Mouse (Mus musculus) gastrocnemius, postnatal 4 days (tissue): ENCODE data around the gene Prkd2. TPM values are rescaled to one million over a fixed set of nuclear protein-coding genes. Genes with fewer than 3 reads are reported as not detected.

Experiments
- DNase-seq, 2 experiments: peaks; one replicate each; pipeline ENCODE4 v3.0.0; 2021 to 2022; ENCODE audit warnings: low spot score in 2 of 2, mixed read lengths in 2 of 2
- long read RNA-seq, 2 experiments: library from polyadenylated mRNA; stranded (forward); transcript quantifications; one replicate each; pipeline ENCODE4 v2.0.0; 2021
- total RNA-seq, 2 experiments: library from RNA; stranded (reverse); gene quantifications; 2 replicates each; pipeline ENCODE4 v1.2.3; 2021

Prkd2 gene
- total RNA-seq = 10 to 100 TPM; 16.8 to 17.4 TPM
- long read RNA-seq, experiment 1, transcript Prkd2-202 (19 exons, 3,251 nt) = minor isoform, 7 of 20 reads
- long read RNA-seq, experiment 1, transcript Prkd2-201 (18 exons, 3,628 nt) = major isoform, 8 of 20 reads
- long read RNA-seq, experiment 1, partial matches to known transcripts = 3 of 20 reads
- long read RNA-seq, experiment 1, other reads (novel, unspliced or antisense) = 2 of 20 reads
- long read RNA-seq, experiment 2, transcript Prkd2-202 (19 exons, 3,251 nt) = major isoform, 5 of 15 reads
- long read RNA-seq, experiment 2, partial matches to known transcripts = 3 of 15 reads
- long read RNA-seq, experiment 2, other reads (novel, unspliced or antisense) = 4 of 15 reads

DNA sequence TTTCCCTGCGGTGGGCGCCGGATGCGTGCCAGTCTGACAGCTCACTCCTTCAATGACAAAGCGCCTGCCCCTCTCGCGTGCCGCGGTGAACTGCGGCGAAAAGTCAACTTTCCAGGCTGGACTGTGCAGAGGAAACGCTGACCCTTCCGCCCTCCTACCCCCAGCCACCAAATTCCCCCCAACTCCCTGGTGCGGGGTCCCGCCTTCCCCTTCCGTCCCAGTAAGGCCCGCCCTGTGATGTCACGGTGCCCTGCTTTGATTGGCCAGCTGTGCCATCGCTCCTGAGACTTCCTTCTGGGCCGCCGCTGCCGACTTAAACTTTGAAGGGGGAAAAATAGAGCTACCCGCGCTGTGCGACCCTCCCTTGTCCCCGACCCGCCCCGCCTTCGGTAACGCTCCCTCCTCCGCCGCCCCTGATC is at the start of gene Prkd2:
TSS of gene Prkd2 (plus strand) at position 258 of the 419 bp plus-strand sequence.
- peak; percentile 79 to 91 for DNase-seq

DNA sequence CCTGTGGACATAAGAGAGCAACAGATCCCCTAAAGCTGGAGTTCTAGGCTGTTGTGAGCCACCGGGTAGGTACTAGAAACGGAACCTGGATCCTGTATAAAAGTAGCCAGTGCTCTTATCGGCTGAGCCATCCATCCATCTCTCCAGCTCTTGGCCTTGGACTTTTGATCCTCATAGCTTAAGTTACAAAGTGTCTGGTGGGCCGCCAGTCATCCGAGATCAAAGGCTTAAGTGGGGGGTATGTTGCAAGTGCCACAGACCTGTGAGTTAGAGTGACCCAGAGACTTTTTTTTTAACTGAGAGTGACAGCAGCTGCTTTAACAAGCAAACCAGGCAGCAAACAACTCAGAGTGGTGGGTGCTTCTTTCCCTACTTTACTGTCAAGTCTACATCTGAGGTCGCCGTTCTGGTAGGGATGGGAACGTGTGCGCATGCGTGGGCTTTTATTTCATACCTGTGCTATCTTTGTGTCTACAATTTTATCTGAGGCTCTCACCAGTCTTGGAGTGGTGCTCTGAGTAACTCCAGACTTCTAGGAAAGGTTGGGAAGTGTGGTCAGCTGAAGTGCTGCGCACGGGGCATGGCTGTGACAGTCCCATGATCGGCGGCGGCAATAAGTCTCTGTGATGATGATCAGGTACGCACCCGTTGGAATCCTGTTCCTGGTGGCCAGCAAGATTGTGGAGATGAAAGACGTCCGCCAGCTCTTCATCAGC is 49.5 kb upstream of the Prkd2 start:
- no peak for DNase-seq

DNA sequence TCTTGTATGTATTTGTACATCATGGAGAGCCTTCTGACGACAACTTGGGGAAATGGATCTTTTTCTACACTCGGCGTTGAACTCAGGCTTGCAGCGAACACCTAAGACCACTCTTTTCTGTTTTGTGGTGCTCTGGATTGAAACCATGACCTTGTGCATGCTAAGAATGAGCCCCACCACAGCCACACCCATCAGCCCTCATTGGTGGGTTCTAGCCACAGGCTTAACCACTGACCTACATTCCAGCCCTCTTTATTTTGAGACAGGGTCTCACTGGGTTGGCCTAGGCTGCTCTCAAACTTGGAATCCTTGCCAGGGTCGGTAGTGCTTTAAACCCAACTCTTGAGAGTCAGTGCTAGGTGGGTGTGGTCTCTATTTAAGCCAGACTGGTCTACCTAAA is 47.8 kb upstream of the Prkd2 start:
- no peak for DNase-seq

DNA sequence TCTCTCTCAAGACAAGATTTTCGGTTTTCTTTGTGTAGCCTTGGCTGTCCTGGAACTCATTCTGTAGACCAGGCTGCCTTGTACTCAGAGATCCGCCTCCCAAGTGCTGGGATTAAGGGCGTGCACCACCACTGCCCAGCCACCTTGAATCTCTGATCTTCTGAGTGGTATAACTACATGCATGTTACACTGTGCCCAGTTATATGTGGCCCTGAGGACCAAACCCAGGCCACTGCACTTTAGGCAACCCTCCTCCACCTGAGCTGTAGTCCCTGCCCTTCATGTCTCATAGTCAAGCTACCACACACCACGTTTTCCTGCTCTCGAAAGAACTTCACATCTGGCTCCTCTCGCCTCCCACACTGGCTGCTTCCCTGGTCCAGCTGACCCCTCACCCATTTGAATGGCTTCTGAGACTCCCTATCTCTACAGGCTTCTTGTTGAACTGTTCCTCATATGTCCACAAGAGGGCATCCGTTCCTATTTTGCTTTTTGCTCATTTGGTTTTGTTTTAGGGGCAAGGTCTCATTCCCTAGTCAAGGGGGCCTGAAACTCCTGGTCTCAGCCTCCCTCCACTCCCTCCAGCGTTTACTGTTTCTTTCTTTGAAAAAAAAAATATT is 38.2 kb upstream of the Prkd2 start:
- DNase-seq = peak in 1 of 2 experiments; percentile 8

DNA sequence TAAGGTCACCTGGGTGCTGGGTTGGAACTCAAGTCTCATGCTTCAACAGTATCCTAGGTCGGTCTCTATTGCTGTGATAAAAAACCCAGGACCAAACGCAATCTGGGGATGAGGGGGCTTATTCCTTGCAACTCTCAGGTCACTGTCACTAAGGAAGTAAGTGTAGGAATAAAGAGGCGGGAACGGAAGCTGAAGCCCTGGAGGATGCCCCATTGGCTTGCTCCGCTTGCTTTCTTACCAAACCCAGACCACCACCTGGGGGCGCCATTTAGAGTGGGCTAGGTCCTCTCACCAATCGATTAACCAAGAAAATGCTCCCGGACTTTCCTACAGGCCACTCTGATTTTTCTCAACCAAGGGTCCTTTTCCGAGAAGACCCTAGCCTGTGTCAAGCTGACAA is 34.8 kb upstream of the Prkd2 start:
- DNase-seq = no peak

DNA sequence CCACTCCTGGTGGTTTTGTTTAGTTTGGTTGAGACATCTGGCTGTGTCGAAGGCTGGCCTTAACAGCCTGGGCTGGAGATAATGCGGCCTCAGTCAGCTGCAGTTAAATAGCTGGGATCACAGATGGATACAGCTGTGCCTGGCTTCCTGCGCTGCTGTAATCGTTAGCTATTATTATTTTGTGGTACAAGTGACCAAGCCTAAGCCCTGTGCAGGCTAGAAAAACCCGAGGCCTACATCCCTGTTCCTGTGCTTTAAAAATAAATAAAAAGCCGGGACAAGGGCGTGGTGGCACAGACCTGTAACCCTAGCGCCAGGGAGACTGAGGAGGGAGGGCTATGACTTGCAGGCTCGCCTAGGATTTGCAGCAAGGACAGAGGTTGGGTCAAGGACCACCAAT is 34.1 kb upstream of the Prkd2 start:
- DNase-seq = no peak

DNA sequence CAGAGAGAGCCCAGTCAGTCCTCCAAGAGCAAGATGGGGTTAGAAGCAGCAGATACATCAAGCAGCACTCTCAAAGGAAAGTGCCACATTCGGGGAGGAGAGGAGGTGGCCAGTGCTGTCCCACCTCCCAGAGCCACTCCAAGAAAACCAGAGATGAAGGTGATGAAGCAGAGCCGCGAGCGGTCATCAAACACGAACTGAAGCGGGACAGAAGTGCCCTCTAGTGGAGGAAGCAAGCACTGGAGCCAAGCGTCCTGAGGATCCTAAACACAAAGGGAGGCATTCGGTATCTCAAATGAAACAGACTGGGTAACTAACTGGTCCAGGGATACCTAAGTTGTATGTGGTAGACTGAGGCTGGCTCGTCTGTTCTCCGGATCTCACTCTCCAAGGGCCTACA is 33.0 kb upstream of the Prkd2 start:
- peak; percentile 36 to 71 for DNase-seq

DNA sequence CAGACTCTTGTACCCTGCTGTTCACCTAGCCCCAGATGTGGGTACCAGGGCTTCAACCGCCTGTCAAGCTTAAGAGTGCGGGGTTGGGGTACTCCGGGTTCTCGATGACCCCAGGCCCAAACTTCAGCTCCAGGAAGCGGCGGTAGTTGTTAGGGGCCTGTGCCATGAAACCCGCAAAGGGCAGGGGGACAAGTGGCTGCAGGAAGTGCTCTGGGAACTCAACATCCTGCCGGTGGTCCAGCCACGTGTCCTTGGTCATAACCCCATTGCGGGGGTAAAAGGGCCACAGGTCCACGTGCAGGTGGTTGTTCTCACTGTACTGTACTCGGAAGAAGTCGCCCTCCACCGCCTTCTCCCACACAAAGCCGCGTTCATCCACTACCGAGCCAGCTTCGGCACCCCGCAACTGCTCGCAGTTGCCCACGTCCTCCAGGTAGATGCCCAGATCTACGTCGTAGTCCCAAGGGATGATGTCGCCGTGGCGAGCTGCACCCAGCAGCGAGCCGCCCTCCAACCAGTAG is 32.2 kb upstream of the Prkd2 start:
- peak in 1 of 2 experiments; percentile 13 for DNase-seq

DNA sequence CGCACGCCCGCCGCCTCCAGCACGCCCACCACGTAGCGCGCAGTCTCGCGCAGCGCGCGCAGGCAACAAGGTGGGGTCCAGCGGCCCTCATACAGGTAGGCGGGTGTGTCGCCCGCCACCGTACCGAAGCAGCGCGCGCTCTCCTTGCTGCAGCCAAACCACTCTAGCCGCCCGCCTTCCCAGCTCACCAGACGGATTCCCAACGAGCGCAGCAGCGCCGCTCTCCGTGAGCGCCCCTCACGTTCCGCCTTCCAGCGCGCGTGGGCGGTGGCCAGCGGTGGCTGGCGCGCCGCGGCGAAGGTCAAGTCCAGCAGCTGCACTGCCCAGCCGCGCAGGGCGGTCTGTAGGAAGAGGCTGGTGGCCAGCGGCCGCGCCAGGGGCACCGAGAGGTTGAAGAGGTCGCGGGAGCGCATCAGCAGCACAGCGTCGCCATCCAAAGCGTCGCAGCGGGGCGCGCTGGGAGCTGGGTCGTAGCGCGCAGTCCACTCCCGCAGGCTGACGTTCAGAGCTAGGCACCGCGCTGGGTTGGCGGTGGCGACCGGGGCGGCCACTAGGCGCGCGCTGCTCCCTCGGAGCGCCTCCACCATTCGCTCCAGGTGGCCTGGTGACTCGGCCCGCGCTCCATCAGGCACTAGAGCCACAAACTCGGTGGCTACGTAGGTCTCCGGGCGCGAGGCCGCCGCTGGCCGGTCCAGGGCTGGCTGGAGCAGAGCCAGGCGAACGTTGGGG is 31.6 kb upstream of the Prkd2 start:
- peak in 1 of 2 experiments; percentile 38 for DNase-seq

DNA sequence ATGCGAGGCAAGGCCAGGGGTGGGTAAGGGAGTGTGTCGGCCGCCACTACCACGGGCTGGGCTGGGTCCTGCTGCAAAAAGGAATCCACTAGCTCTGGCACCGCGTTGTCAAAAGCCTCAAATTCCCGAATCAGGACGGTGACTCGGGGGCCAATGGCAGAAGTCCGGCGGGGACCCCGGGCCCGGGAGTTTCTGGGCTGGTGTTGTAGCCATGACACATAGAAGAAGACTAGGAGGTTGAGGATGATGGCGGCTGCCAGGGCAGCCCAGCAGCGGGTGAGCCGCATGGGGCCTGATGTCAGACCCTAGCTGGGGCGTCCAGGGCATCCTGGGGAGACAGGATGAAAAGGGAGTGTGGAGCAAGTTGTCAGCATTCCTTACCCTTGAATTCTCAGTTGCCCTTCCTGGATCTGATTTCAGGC is 31.0 kb upstream of the Prkd2 start:
- no peak for DNase-seq

DNA sequence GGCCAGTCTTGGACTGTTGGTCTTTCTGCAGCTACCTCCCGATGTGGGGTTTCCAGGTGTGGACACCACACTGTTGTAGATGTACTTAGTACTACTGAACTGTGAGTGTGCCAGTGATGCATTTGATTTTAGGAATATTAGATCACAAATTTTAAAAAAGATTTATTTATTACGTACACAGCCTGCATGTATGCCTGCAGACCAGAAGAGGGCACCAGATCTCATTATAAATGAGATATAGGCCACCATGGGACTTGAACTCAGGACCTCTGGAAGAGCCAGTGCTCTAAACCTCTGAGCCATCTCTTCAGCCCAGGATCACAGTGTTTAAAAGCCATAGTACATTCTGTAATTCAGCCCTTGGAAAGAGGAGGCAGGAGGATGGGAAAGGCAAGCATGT is 30.2 kb upstream of the Prkd2 start:
- no peak for DNase-seq

DNA sequence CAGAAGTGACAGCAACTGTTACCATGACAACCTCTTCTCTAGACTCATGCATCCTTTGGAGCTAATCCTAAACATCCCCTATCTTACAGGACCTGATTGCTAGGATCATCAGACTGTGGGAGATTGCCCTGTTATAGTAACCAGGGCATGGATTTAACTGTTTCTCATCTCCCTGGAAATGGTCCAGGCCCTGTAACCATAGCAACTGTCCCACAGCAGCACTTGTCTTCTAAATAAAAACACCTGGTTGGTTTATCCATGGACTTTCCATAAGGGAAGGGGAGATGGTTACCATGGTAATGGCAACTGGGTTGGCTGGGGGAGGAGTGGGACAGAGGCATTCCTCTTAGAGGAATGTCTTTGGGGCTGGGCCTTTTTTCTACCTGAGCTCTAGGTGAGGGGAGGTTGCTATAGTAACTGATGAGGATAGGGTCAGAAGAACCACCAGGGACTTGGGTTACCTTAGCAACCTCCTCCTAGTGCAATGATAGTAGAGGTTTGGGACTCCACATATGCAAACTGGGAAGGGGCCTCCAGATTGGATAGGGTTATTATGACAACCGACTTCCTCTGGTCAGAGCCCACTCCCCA is 27.3 kb upstream of the Prkd2 start, which contains the start of gene Strn4:
TSS of gene Strn4 (plus strand) at position 539 of the 591 bp plus-strand sequence.
- DNase-seq = no peak

DNA sequence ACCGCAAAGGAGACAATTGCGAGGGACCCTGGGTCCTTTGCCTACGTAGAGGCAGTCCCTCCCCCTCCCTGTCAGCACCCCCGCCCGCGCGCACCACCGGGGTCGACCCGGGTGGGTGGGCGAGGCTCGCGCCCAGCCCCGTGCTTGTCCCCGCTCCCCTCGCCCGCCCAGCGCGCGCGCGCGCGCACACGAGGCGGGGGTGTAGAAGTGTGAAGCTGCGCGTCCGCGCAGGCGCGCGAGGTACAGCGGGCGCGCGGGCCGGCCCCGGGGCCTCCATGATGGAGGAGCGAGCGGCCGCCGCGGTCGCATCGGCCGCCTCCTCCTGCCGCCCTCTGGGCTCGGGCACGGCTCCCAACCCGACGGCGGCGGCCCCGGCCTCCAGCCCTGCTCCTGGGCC is 26.6 kb upstream of the Prkd2 start:
- peak; percentile 76 to 79 for DNase-seq

DNA sequence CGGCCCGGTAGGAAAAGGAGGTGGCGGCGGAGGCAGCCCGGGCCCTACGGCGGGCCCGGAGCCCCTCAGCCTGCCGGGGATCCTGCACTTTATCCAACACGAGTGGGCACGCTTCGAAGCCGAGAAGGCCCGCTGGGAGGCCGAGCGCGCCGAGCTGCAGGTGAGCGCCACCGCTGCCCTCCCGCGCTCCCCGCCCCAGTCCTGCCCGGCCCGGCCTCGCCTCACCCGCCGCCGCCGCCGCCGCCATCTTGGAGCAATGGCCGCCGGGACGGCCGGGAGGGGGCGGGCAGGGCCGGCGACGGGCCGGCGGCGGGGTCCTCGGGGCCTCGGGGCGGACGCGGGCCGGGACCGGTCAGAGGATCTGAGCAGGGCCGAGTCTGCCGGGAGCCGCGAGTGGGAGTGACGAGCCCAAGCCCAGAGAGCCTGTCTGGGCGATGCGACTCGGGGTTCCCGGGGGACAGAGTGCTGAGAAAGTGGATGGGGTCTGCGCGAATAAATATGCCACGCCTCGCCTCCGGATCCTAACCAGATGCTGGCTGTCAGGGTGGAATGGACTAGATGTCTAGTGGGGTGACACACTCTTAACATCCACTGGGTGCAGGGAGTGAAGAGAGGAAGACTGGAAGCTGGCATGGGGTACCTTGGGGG is 26.1 kb upstream of the Prkd2 start, which contains the start of gene Fkrp:
TSS of gene Fkrp (minus strand) at position 258 of the 648 bp plus-strand sequence.
- peak; percentile 59 to 67 for DNase-seq

DNA sequence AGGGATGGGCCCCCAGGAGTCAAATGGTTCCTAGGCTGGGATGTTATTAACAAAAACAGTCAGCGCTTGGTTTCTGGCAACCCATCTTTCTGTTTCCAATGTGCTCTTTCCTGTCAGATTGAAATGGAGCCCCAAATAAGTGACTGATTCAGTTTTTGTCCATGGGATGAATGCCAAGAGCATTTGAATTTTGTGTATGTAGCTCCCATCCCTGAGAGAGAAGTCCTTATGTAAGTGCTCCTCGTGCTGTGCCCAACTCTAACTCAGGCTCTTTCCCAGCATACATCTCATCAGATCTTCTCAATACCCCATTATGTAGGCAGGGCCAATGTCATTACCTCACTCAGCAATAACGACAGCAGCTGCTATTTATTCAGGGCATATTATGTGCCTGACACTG is 25.0 kb upstream of the Prkd2 start:
- no peak for DNase-seq

DNA sequence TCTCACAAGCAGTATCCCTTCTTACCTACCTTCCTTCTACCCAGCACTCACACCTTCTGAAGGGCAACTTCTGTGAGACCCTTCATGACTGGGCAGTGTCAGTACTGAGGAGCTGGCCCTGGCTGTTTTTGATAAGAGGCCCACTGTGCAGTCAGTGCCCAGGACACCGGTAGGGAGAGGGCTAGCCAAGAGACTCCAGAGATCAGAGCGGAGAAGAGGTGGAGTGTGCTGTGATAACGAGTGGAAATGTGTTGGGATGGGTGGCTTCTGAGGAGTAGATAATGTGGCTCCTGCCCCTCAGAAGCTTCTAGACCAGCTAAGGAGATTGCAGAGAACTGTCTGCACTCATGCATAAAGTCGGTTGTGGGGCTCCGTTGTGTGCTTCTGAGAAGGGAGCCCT is 22.9 kb upstream of the Prkd2 start:
- DNase-seq = no peak

DNA sequence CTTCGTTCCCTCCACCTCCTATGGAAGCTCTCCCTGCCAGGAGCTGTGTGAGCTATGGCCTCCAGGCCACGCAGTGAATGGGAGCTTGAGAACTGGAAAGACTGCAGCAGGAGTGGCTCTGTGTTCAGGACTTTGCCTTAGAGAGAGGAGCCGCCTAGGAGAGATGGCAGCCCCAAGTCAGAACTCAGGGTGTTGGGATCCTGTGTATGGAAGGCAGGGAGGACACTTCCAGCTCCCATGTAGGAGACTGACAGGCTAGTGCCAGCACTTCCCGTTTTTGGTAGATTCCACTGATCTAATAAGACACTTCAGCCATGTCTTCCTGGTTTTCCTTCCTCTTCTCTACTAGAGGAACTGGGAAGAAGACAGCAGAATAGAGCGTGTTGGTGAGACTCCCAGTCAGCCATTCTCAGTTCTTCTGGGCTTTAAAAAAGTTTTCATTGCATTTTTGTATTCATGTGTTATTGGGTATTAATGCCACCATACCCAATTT is 22.4 kb upstream of the Prkd2 start:
- no peak for DNase-seq

DNA sequence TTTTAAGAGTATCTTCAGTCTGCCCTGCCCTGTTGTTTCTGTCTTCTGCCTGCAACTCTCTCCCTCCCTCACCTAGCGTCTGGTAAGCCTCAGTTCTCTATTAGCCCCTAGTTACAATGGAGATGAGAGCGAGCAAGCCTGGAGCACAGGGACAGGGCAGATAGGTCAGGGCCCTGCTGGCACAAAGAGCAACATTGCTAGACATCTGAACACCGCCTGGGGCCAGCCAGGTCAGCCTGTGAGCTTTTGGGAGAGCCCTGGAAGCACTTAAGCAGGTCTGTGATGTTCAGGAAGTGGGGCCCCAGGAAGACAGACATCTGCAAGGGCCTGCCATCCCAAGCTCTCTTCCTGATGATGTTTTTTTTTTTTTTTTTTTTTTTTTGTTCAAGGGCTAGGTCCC is 21.6 kb upstream of the Prkd2 start:
- DNase-seq = no peak

DNA sequence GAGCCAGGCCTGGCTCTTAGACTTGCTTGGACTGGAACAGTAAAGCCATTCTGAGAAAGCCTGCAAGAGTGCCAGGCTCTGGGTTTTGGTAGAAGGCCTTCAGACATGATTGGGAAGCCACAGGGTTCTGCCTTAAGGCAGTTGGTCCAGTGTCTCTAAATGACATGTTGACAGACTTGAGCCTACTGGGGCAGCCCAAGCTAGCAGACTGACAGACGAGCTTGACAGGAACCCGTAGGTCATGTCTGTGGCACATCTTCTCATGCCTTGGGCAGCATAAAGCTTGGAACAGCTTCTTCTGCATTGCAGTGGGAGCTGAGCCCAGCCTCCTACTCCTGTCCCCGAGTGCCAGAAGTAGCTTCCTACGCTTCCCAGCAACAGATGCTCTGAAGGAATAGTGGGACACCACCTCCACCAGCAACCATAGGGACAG is 21.0 kb upstream of the Prkd2 start:
- DNase-seq = no peak

DNA sequence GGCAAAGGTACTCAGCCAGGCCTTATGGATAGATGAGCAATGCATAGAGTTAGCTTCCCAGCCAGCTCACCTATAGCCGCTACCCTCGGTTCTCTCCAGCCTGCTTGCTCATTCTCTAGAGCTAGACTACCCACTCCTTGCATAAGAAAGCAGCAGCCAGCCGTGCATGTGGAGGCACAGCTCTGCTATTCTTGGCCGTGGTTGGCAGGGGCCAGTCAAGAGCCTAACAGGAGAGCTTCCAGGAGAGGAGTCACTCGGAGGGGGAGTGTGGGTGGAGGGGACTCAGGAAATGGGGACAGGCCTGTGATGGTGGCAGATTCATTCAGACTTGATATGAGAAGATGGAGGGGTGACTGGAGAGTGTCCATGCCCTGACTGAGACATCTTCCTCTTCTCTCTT is 19.0 kb upstream of the Prkd2 start:
- DNase-seq = no peak
